Mouse (Mus musculus) NIH3T3 (cell line): ENCODE data around the gene Man2c1.

Experiments used
- DNase-seq: peaks from one replicate; pipeline ENCODE4 v3.0.0-alpha.2; 2012; ENCODE audit warnings: low read depth

Gene Man2c1

DNA sequence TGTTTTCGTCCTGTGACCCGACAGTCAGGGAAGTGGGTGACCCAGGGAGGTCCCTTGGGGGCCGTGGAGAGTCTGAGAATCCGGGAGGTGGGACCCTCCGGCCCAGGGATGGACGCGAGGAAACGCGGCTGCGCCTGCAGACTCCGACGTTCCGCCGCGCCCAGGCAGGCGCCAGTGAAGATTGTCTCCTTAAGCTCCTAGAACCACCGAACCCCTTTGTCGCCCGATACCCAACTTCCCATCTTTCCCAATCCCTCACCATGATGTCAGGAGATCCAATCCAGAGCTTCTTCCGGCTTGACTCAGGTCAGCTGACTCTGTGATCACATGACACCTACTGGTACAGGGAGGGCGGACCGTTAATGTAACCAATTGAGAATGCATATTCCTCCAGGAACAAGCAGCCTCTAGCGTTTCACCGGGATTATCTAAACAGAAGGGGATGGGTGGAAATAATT lies 27.6 kb downstream of the Man2c1 start, which contains the start of gene Commd4:
TSS of gene Commd4 (minus strand) at position 319 of the 458 bp plus-strand sequence.
- DNase-seq, result peak; percentile 95

DNA sequence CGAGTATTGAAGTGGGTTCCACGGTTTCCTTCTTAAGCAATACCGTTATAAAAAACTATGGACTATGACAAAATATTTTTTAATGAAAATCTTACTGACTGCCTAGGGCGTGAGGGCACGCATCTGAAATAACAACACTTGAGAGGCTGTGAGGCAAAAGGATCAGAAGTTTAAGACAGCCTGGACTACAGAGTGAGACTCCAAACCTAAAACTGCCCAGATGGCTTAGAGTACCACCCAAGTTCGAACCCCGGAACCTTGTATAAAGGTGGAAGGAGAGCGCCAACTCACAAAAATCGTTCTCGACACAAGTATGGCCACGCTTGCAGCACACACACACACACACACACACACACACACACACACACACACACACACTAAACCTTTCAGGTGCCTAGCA lies 28.0 kb downstream of the Man2c1 start:
- DNase-seq, result no peak

DNA sequence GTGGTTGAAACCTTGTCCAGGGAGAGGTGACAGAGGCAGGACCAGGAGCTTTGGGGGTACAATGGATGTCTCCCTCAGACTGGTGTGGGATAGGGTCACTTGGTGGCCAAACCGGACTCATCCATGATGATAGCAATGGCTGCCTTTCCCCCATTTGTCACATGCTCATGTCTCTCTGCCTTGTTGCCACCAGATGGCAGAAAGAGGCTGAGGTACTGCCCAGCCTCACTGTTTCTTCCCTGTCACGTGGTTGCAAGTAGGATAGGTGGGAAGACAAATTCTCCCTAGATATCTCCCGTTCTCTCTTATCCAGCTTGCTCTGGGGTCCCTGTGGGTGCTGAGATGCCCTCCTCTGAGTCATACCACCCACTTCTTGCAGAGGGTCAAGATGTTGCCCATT lies 32.0 kb downstream of the Man2c1 start:
- DNase-seq, result peak; percentile 78

DNA sequence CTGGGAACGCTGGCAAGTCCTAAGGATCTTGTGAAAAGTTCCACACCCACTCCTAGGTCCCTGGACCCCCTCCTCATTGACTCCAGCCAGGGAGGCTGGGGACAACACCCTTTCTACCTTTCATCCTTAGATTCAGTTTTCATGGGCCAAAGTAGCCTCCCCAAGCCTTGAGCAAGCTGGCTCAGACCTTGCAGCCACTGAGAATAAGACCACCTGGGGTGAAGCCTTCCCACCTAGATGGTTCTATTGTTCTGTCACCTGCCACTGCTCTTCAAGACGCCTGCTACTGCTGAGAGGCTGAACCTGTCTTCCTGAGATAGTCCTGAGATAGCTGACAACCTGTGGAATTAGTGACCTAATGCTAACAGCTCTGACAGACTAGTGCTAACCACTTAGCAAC lies 32.6 kb downstream of the Man2c1 start:
- no peak for DNase-seq

DNA sequence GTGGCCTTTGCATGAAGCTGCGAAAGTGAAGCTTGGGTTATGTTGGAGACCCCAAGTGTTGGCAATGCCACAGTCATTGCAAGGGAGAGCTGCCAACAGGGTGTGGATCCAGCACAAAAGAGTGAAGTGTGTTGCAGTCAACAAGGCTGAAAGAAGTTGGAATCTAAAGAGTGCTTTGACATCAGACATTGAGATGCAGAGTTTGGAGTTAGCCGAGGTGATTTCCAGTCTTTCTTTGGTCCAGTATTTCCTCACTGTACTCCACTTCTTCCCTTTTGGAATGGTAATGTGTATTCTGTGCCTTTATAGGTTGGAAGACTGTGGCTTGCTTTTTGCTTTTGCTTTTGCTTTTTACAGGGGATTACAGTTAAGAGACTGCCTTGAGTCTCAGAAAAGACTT lies 35.7 kb downstream of the Man2c1 start:
- DNase-seq, result no peak

DNA sequence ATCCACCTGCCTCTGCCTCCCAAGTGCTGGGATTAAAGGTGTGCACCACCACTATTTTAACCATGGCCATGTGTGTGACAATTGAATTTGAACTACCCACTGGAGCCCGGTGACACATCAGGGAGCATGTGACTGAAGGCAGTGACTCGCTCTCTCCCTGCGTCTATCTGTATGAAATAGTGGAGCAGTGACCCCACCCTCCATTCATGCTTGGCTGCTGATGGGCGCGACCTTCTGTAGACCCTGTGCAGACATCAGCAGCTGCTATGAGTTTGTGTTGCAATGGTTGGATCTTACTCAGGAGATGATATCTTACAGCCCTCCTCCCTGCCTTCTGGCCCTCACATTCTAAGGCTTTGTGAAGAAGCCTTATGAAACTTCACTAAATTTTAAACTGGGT lies 37.9 kb downstream of the Man2c1 start:
- peak; percentile 60 for DNase-seq
